Mouse (Mus musculus) mesoderm, embryonic 11.5 days (tissue): ENCODE results near the gene Btnl1.

Source experiments
- DNase-seq: peaks from one replicate; pipeline ENCODE4 v3.0.0-alpha.2; 2012; ENCODE audit warnings: low read depth, low spot score

Btnl1 gene

DNA sequence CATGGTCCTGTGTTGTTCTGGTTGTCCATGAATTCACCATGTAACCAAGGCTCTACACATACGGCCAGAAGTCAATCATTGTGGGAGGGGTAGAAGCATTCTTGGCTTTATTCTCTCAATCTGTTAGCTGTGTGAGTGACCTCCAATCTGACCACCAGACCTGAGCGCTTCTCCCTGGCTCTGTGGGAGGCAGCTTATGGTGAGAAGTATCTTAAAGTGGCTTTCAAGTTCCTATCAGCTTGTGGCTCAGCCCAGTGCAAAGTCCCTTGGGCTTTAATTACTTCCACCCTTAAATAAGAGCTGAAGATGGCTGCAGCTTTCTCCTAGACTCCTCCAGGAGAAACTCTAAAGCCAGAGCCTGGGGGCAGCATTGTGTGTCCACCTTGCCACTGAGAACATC is at the start of gene Btnl1:
Gene Btnl1, plus strand, starts transcription at position 286 of the 400 bp plus-strand sequence.
- DNase-seq = no peak

DNA sequence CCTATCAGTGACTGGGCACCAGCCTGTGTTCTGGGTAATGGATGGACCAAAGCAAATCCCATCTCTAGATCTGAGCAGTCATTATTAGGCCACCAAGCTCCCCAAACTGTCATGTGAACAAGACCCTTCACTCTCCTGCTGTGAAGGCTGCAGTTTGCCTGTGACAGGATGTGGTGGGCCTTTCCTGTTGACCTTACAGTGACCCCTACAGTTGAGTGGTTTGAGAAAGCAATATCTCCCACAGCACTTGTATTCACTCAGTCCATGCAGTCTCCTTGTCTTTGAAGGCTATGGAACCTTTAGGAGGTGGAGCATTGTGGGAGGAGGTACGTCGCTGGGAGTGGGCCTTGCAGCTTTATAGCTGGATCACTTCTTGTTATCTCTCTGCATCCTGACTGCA is 47.1 kb upstream of the Btnl1 start:
- DNase-seq = no peak

GRCm38 (mm10) chr17:34331200-34331599 is 45.7 kb upstream of the Btnl1 start:
- no peak for DNase-seq

DNA sequence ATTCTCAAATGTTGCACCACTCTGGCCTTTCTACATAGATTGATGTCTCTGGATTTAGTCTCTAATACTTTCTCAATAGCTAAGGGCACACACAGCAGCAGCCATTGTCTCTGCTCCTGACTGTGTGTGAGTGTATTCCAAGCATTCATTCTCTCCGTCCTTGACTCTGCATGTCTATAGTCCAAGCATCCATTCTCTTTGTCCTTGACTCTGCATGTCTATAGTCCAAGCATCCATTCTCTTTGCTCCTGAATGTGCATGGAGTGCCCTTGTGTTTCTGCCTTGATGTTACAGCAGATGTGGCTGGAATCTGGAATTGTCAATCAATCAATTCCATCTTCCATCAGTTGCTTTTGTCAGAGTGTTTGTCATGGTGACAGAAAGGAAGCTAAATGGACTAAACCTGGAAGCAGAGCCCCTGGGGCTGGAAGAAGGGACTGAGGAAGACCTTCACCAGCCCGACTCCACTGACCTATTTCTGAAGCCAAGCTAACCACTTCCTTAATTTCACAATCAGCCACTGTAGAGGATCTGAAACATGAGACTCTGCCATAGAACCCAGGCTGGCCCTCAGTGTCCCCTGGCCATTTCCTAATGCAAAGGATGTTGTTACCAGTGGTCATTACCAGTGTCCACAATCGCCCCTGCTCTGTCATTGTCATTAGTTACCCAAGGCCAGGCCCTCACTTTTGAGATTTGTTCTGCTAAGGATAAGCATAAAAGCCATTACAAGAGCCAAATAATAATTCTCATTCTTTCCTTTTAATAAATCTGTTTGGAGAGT is 36.1 kb upstream of the Btnl1 start:
- DNase-seq = no peak

DNA sequence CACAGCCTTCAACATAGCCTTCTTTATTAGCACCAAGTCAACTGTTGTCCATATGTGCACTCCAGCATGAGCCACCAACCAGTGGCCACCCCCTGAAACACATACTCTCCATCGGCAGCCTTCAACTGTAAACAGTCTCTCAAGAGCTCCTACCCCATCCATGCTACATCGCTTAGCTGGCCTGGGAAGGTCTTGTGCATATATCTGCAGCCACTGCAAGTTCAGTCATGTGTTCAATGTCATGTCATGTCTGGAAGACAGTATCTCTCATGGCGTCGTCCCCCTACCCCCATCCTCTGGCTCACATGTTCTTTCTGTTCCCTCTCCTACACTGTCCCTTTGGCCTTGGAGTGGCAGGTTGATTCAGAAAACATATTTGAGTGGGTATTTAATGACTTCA is 32.0 kb upstream of the Btnl1 start:
- no peak for DNase-seq

GRCm38 (mm10) chr17:34345486-34345885 is 31.4 kb upstream of the Btnl1 start:
- DNase-seq = no peak

GRCm38 (mm10) chr17:34346041-34346440 is 30.9 kb upstream of the Btnl1 start:
- DNase-seq = no peak

DNA sequence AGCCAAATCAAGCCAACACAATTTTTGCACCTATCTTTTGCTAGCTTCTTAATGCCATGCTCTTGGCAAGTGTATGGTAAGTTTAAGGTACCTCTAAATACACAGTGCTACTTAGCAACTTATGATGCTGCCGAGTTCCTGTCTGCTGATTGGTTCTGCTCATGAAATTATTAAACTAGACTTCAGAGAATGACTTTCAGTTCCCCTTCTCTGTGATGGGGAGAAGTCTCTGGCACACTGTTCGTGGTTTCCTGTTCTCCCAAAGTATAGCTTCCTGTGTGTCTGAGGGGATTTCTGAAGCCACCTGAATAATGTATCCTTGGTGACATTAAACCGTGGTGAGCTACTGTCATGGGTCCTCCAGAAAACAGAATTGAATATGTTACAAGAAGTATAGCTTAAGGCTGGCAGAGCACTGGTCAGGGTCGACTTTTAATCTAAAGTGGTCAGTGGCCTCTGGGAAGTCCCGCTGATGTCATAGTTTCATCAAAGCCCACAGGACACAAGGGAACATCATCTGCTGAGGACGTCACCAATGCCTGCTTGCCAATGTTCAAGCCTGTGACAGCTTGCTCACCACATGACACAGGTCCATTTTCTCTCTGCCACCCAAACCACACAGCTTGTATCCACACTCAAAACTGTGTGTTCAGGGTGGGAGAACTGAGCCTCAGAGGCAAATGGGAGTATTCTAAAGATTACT is 29.2 kb upstream of the Btnl1 start:
- DNase-seq = no peak

GRCm38 (mm10) chr17:34349429-34349828 is 27.5 kb upstream of the Btnl1 start:
- peak; percentile 82 for DNase-seq

DNA sequence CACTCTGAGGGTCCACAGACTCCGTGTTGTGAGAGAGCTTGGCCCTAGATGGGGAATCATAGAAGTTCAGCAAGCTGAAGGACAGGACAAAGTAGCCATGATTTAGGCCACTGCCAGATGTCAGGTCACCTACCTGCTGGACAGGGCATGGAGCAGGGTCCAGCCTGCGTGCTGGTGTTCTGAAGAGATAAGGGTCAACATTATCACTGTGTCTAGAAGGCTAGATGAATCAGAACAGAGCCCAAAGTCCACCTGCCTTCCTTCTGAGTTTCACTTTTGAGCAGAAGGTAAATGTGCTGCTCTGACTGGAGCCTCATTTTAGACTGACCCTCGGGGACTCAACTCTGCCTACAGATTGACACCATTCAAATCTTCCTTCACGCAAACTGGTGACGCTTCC is 22.4 kb upstream of the Btnl1 start, which contains the start of gene Btnl2:
Gene Btnl2, plus strand, starts transcription at position 284 of the 400 bp plus-strand sequence.
- no peak for DNase-seq

DNA sequence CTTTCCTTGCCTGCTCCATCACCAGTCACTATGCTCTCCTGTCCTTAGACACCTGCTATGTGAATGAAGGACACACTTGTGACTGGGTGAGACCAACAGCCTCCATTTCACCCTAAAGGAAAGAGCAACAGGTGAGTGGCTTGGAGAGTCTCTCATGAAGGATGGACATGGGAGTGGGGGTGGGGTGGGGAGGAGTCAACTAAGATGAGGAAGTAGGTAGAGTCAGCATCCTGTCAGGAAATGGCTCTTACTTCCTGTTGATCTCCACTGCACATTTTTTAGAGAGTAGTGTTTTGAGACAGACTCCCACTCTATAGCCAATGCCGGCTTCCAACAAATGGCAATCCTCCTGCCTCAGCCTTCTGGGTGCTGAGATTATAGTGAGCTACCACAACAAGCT is 22.0 kb upstream of the Btnl1 start:
- DNase-seq = no peak

GRCm38 (mm10) chr17:34362954-34363546 is 13.9 kb upstream of the Btnl1 start:
- DNase-seq = no peak

DNA sequence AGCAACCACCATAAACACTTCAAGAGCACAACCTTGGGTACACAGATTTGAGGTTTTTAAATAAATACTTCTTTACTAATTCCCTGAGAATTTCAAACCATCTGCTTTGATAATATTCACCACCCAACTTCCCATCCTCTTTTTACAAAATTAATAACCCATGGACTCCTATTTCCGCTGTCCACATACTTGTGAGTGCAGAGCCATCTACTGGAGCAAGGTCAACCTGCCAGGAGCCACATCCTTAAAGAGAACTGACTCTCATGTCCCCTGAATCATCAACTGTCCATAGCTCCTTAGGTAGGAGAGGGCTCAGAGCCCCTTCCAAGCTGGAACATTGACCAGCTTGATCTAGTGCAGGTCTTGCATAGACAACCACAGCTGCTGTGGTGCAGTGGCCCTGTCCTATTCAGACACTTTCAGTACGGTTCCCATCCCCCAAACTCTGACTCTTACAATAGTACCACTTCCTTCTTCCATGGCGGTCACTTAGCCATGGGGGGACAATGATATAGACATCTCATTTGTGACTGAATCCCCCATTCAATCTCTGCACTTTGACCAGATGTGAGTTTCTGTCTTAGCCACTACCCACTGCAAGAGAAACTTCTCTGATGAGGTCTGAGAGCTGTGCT is 13.1 kb upstream of the Btnl1 start:
- no peak for DNase-seq

DNA sequence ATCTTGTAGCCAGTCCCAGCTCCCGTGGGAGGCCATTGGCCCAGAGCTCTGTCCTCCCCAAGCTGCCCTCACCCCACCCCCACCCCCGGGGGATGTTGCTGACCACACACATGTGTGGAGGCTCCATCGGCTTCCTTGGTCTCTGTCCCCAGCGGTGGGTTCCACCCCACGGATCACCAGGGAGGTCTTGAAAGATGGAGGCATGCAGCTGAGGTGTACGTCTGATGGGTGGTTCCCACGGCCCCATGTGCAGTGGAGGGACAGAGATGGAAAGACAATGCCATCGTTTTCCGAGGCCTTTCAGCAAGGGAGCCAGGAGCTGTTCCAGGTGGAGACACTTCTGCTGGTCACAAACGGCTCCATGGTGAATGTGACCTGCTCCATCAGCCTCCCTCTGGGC is 11.9 kb upstream of the Btnl1 start:
- no peak for DNase-seq

GRCm38 (mm10) chr17:34370563-34370962 is 6.4 kb upstream of the Btnl1 start:
- DNase-seq = no peak

GRCm38 (mm10) chr17:34373055-34373709 is 3.8 kb upstream of the Btnl1 start:
- DNase-seq = no peak

DNA sequence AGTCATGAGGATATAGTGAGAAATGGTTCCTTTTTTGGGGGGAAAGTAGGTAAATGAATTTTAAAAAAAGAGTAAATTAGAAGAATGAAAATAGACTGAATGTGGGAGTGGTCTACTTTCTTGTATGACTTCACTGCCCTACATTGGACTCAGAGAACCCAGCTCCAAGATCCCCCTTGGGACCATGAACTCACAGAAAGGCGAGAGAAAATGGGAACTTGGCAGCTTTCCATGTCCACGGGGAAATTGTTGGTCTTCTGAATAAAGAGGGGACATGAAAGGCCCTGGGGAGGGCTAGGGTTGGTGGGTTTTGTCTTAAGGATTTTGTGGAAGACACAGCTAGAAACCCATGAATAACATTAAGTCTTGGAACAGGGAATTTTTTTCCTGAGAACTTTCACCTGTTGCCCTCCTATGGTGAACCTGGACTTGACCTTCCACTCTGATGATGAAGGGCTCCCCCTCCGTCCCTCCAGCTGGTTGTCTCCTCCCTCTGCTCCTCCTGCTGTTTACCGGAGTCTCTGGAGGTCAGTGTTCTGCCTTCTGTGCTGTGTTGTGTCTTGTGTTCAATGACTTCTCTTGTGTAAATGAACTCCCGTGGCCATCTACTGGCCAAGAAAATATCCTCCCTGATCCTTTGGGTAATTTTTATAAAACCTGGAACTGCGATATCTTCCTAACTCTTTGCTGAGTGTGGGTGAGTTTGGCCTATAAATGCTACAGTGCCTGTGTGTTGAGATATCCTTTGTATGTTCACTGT is 698 bp downstream of the Btnl1 start:
- DNase-seq = no peak

GRCm38 (mm10) chr17:34378716-34379115 is 1.8 kb downstream of the Btnl1 start:
- DNase-seq = no peak

DNA sequence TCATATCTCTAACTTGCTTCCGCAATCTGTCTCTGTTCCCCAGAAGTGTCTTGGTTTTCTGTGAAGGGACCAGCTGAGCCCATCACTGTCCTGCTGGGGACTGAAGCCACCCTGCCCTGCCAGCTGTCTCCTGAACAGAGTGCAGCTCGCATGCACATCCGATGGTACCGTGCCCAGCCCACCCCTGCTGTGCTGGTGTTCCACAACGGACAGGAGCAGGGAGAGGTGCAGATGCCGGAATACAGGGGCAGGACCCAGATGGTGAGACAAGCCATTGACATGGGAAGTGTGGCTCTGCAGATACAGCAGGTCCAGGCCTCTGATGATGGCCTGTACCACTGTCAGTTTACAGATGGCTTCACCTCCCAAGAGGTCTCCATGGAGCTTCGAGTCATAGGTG is 2.5 kb downstream of the Btnl1 start:
- no peak for DNase-seq

- no peak for DNase-seq
Measured at GRCm38 (mm10) chr17:34381876-34382275, 4.9 kb downstream of the Btnl1 start.

GRCm38 (mm10) chr17:34383212-34383611 is 6.3 kb downstream of the Btnl1 start:
- no peak for DNase-seq
